ENCODE assay signal across 18 mouse cellular contexts in the genomic region with DNA sequence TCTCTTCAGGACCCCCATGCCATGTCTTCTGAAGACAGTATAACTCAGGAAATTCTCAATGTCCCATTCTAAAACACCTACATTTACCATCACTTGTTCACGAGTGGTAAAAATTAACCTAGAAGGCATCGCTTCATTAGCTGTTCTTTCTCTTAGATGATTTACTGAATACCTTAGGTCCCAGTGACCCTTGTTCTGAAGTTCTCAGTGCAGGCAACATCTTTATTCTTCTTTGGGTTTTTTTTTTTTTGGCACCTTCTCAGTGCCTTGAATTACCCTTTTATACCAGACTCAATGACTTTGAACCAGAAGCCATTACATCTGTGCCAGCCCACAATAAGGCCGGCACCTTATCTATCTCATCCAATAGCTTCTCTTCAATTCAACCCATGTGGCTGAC.
"Had no signal": no experiment of that assay in that cellular context is flagged by ENCODE, and none has a peak within 500 bp of the region (broad histone marks: within the 10 kb centered on the region; RNA-seq: fewer than 3 reads in every experiment).

No protein-coding gene starts in this region.

- H3K9me3 ChIP-seq: midbrain, embryonic 13.5 days; midbrain, embryonic 15.5 days; neural tube, embryonic 12.5 days had no signal

- H3K9ac ChIP-seq: lung, embryonic 14.5 days; midbrain, embryonic 13.5 days; midbrain, embryonic 15.5 days; neural tube, embryonic 12.5 days had no signal

- H3K4me3 ChIP-seq: megakaryocyte, embryonic 14.5 days; midbrain, embryonic 13.5 days; midbrain, embryonic 15.5 days; neural tube, embryonic 12.5 days had no signal

- H3K36me3 ChIP-seq: midbrain, embryonic 13.5 days; midbrain, embryonic 15.5 days; neural tube, embryonic 12.5 days had no signal

- ATAC-seq: midbrain, embryonic 13.5 days; midbrain, embryonic 15.5 days had no signal

- H3K27me3 ChIP-seq: megakaryocyte, embryonic 14.5 days; midbrain, embryonic 13.5 days; midbrain, embryonic 15.5 days; neural tube, embryonic 12.5 days had no signal

- DNase-seq: lung, adult 18-20 months; lung, embryonic 14.5 days; lung, postnatal 10 days; lung, postnatal 36 days; retina, postnatal 1 day; right cerebral cortex, adult 18-20 months; right cerebral cortex, postnatal 25 days; right cerebral cortex, postnatal 4 days; spleen, adult 18-20 months; thymus, adult 18-20 months; thymus, postnatal 14 days; thymus, postnatal 36 days had no signal

- H3K27ac ChIP-seq: macrophage; midbrain, embryonic 13.5 days; midbrain, embryonic 15.5 days; neural tube, embryonic 12.5 days had no signal

- H3K4me1 ChIP-seq: megakaryocyte, embryonic 14.5 days; midbrain, embryonic 13.5 days; midbrain, embryonic 15.5 days; neural tube, embryonic 12.5 days had no signal

- H3K4me2 ChIP-seq: lung, embryonic 14.5 days; midbrain, embryonic 11.5 days; midbrain, embryonic 13.5 days; midbrain, embryonic 15.5 days; neural tube, embryonic 12.5 days had no signal
